Mouse (Mus musculus) neural tube, embryonic 15.5 days (tissue): Measurements from ENCODE around the gene Gm364. TPM values are rescaled to one million over a fixed set of nuclear protein-coding genes. Genes with fewer than 3 reads are reported as not detected.

Experiments
- ATAC-seq: fragments of 200-750 bp; cut with Nextera tagmentation; 2 replicates; pipeline ENCODE4 v1.8.0; 2017; ENCODE audit warnings: mild to moderate bottlenecking, moderate TSS enrichment, moderate library complexity; ENCODE audit not compliant: low FRiP score
- H3K27ac ChIP-seq: fragments of 300-500 bp; sonication (generic); replicated peaks from 2 replicates; pipeline ENCODE4 v1.5.1; 2015; ENCODE audit warnings: mild to moderate bottlenecking, inconsistent platforms
- H3K27me3 ChIP-seq: fragments of 300-500 bp; sonication (generic); replicated peaks from 2 replicates; pipeline ENCODE4 v1.6.1; 2015; ENCODE audit warnings: inconsistent platforms
- H3K36me3 ChIP-seq: fragments of 300-500 bp; sonication (generic); 2 replicates; pipeline ENCODE4 v1.6.1; 2015; ENCODE audit warnings: inconsistent platforms
- H3K4me1 ChIP-seq: fragments of 300-500 bp; sonication (generic); 2 replicates; pipeline ENCODE4 v1.6.1; 2015; ENCODE audit warnings: inconsistent platforms
- H3K4me2 ChIP-seq: fragments of 300-500 bp; sonication (generic); 2 replicates; pipeline ENCODE4 v1.6.1; 2015; ENCODE audit warnings: inconsistent platforms, mild to moderate bottlenecking, moderate library complexity
- H3K4me3 ChIP-seq: fragments of 300-500 bp; sonication (generic); replicated peaks from 2 replicates; pipeline ENCODE4 v1.5.1; 2015; ENCODE audit warnings: mild to moderate bottlenecking, inconsistent platforms
- H3K9ac ChIP-seq: fragments of 300-500 bp; sonication (generic); replicated peaks from 2 replicates; pipeline ENCODE4 v1.6.1; 2015; ENCODE audit warnings: mild to moderate bottlenecking, inconsistent platforms
- H3K9me3 ChIP-seq: fragments of 300-500 bp; sonication (generic); replicated peaks from 2 replicates; pipeline ENCODE4 v1.6.1; 2016; ENCODE audit warnings: inconsistent platforms
- WGBS: fragments of 180-500 bp; shearing (Covaris S2); methylation state at CpG from one replicate; pipeline ENCODE4 v1.1.7; 2015; ENCODE audit warnings: mixed read lengths; 5-methylcytosine and 5-hydroxymethylcytosine counted together
- polyA plus RNA-seq: library from polyadenylated mRNA; unstranded; fragments of >200 nt; fragmentation: Nextera tagmentation; extraction: Ambion mirVana; gene quantifications from 2 replicates; pipeline ENCODE4 v1.2.1, GENCODE M21; 2015

Gm364 gene
- polyA plus RNA-seq, 1 experiment from 2014 or later, result not detected

GRCm38 (mm10) chrX:57403651-57404050 is 5.3 kb upstream of the Gm364 start:
- no peaks in the 10 kb centered on the region for H3K4me1 ChIP-seq
- no peak overlapping the region for H3K4me2 ChIP-seq
- ATAC-seq, result no peak
- no peak overlapping the region for H3K4me3 ChIP-seq
- H3K27ac ChIP-seq, result no peak overlapping the region
- H3K36me3 ChIP-seq, result no peaks in the 10 kb centered on the region
- no peaks in the 10 kb centered on the region for H3K9me3 ChIP-seq
- H3K27me3 ChIP-seq, result no peaks in the 10 kb centered on the region
- H3K9ac ChIP-seq, result no peak overlapping the region

DNA sequence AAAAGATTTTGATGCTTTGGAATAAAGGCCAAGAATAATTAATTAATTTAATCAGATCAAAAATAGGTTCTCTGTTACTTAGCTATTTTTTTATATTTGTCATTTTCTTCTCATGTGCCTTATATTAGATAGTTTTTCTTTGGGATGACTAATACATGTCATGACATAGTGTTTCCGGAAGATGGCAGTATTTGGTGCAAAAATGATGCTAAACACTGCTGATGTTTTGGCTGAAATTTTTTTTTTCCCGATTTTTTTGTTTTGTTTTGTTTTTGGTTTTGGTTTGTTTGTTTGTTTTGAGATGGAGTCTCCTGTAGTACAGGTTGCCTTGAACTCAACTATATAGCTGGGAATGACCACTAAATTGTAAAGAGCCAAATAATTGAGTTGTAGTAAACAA is 22.7 kb downstream of the Gm364 start:
- ATAC-seq, result no peak
- Histone ChIP-seq H3K27me3 (no peaks in the 10 kb centered on the region), H3K4me1 (no peaks in the 10 kb centered on the region), H3K4me2 (no peak overlapping the region), H3K4me3 (no peak overlapping the region), H3K27ac (no peak overlapping the region), H3K9me3 (no peaks in the 10 kb centered on the region), H3K9ac (no peak overlapping the region), H3K36me3 (no peaks in the 10 kb centered on the region)
- WGBS, result 11% methylated on average over 2 of the region's 2 CpGs

DNA sequence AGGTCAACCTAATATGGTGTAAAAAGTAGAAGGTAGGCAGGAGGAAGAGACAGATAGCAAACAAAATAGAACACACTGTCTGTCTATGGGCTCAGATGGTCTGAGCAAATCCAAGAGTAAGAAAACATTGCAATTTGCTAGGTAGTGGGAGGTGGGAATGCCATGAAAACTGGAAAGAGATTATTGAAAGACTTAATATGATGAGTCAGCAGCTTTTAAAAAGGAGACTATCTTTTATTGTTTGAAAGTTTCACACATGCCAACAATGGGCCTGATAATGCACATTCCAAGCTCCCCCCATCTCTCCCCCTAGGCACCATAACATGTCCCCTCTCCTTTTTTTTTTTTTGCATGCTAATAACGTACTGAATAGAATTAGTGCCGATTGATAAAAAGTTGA is 24.9 kb downstream of the Gm364 start:
- no peak overlapping the region for H3K9ac ChIP-seq
- H3K27ac ChIP-seq, result no peak overlapping the region
- no peak overlapping the region for H3K4me2 ChIP-seq
- H3K4me1 ChIP-seq, result no peaks in the 10 kb centered on the region
- no peak for ATAC-seq
- H3K36me3 ChIP-seq, result no peaks in the 10 kb centered on the region
- no peak overlapping the region for H3K4me3 ChIP-seq
- 92% methylated on average over 2 of the region's 2 CpGs for WGBS
- no peaks in the 10 kb centered on the region for H3K27me3 ChIP-seq
- H3K9me3 ChIP-seq, result no peaks in the 10 kb centered on the region

GRCm38 (mm10) chrX:57503634-57504033 is 94.7 kb downstream of the Gm364 start, which contains the start of gene Gpr101:
Gene Gpr101, minus strand, starts transcription at chrX:57503757.
- H3K4me2 ChIP-seq, result peak within 1 kb of the TSS; percentile 64
- H3K9me3 ChIP-seq, result no peaks in the 10 kb centered on the region
- no peaks in the 10 kb centered on the region for H3K36me3 ChIP-seq
- 12% methylated on average over 19 of the region's 28 CpGs for WGBS
- ATAC-seq, result peak; percentile 76
- H3K9ac ChIP-seq, result peak within 1 kb of the TSS; percentile 8; the same call in 1 of the 2 replicates
- H3K27me3 ChIP-seq, result no peaks in the 10 kb centered on the region; the same call in 1 of the 2 replicates
- H3K4me3 ChIP-seq, result peak within 1 kb of the TSS; percentile 43
- H3K4me1 ChIP-seq, result no peaks in the 10 kb centered on the region
- H3K27ac ChIP-seq, result no peak within 1 kb of the TSS

- Histone ChIP-seq H3K9me3 (no peaks in the 10 kb centered on the region), H3K4me2 (no peak overlapping the region), H3K27ac (no peak overlapping the region), H3K4me1 (no peaks in the 10 kb centered on the region), H3K9ac (no peak overlapping the region), H3K36me3 (no peaks in the 10 kb centered on the region), H3K4me3 (no peak overlapping the region), H3K27me3 (no peaks in the 10 kb centered on the region; the same call in 1 of the 2 replicates)
- WGBS, result 89% methylated on average over 1 of the region's 1 CpGs
- no peak for ATAC-seq
Observed at GRCm38 (mm10) chrX:57506247-57506646, 97.3 kb downstream of the Gm364 start.

DNA sequence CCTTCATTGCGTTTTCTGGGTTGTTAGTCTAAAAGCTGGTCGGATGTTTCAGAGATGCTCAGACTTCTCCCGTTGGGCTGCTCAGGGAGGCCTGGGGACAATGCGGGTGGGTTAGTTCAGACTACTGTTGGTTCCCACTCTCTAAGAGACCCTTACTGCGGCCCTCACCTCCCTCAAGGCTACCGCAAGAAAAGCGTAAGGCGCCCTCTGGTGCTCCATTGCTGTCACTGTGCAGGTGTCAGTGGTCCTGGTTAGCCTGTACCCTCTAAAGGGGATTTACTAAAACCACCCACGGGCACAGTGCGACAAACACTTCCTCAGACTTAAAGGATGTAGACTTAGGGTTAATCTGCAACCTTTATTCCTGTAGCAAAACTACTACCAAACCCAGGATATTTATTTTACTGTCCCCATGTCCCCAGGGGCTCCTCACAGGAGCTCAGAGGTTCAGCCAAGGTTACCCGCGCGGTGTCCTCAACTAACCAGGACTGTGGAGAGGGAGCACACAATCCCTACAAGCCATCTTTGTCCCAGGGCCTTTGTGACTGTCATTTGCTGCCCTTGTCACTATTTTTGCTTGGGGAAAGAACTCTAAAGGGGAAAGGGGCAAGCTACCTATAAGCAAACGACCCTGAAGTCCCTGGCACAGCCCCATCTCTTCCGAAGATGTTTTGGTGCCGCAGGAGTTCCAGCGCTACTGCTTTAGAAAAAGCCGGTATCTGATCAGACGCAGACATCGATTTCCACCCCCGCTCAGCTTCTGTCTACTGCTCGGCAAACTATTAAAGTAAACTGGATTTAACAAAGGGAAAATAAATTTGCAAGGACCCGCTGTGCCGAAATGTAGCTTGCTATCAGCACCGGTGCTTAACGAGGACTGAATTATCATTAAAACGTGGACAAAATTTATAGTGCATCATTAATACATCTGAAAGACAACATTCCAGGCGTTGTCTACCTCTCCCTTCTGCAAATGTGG is 112.5 kb downstream of the Gm364 start:
- peak overlapping the region; percentile 44 for H3K4me2 ChIP-seq
- peak overlapping the region; percentile 14 for H3K4me3 ChIP-seq
- no peaks in the 10 kb centered on the region for H3K27me3 ChIP-seq
- H3K27ac ChIP-seq, result no peak overlapping the region
- H3K9ac ChIP-seq, result no peak overlapping the region
- no peaks in the 10 kb centered on the region for H3K36me3 ChIP-seq
- H3K9me3 ChIP-seq, result no peaks in the 10 kb centered on the region
- peaks cover 2% of the 10 kb centered on the region; the same call in 1 of the 2 replicates for H3K4me1 ChIP-seq
- WGBS, result 39% methylated on average over 28 of the region's 28 CpGs
- peak; percentile 45; the same call in 1 of the 2 replicates for ATAC-seq

Other genes with a start within 250 kb of the Gm364 start
- not detected in 2 replicates for gene Cd40lg, start 197.0 kb upstream of the Gm364 start, polyA plus RNA-seq
- 5.6 and 9.8 TPM in 2 replicates for gene Arhgef6, start 70.4 kb upstream of the Gm364 start, polyA plus RNA-seq
- gene Rbmx, start 16.1 kb upstream of the Gm364 start, polyA plus RNA-seq, result 136 and 142 TPM in 2 replicates
- 0.46 and 0.63 TPM in 2 replicates for gene Gpr101, start 94.6 kb downstream of the Gm364 start, polyA plus RNA-seq